8 mouse cellular contexts compared by ENCODE assay signal in genomic region chr5:115534856-115535255, GRCm38 (mm10). TPM values are rescaled to one million over a fixed set of nuclear protein-coding genes. Genes with fewer than 3 reads are reported as not detected.
DNase-seq lines count a peak whose midpoint lies in the region; ATAC-seq and TF ChIP-seq lines count a peak whose summit lies in the region.

No protein-coding gene starts in this region.

- WGBS in intestine, postnatal 0 days = 22% methylated on average over 8 of the region's 8 CpGs

- H3K4me3 ChIP-seq in gastrocnemius, adult 2 months = peak overlapping the region; percentile 56
- H3K4me3 ChIP-seq in intestine, postnatal 0 days (ENCODE audit: low read depth, low read length) = no peak overlapping the region

- no peak for TF ChIP-seq CTCF in gastrocnemius, adult 2 months (IDR thresholded peaks at IDR 0.05)
- TF ChIP-seq CTCF in Patski (IDR thresholded peaks at IDR 0.05) = no peak
- no peak for TF ChIP-seq CTCF in intestine, postnatal 0 days (IDR thresholded peaks at IDR 0.05; ENCODE audit: low read depth)

- H3K9ac ChIP-seq in intestine, postnatal 0 days (ENCODE audit: low read depth, low read length) = peak overlapping the region; percentile 34; the same call in 1 of the 2 replicates

- peaks cover 64% of the 10 kb centered on the region for H3K4me1 ChIP-seq in intestine, postnatal 0 days (replicated peaks; ENCODE audit: control insufficient read depth, insufficient read depth, low read length)

- peak overlapping the region; percentile 94 for H3K27ac ChIP-seq in gastrocnemius, adult 2 months
- H3K27ac ChIP-seq in intestine, postnatal 0 days (ENCODE audit: low read depth, low read length) = peak overlapping the region; percentile 86

- intact Hi-C loops in gastrocnemius, adult 2 months (cut with DNase I) = no loop called here
- intact Hi-C loops in left cerebral cortex, postnatal 10 days (cut with DNase I) = no loop called here

- no peaks in the 10 kb centered on the region for H3K9me3 ChIP-seq in intestine, postnatal 0 days (ENCODE audit: control insufficient read depth)

- no peaks in the 10 kb centered on the region for H3K36me3 ChIP-seq in intestine, postnatal 0 days (ENCODE audit: control insufficient read depth, insufficient read depth)

- H3K4me2 ChIP-seq in intestine, postnatal 0 days (replicated peaks; ENCODE audit: low read depth) = peak overlapping the region; percentile 45

- in situ Hi-C loops in Patski (cut with MboI; ENCODE audit: low pct_unique_long_range_greater_than_20kb) = loop anchor here (5.0 kb wide), 1 partner anchor 33 kb away; no protein-coding TSS in a partner anchor

- no peaks in the 10 kb centered on the region for H3K27me3 ChIP-seq in Patski
- no peaks in the 10 kb centered on the region for H3K27me3 ChIP-seq in intestine, postnatal 0 days (replicated peaks; ENCODE audit: control insufficient read depth, insufficient read depth, low read length)

- ATAC-seq in Patski = peak; percentile 49
- no peak for ATAC-seq in intestine, postnatal 0 days

- peak; percentile 69 for DNase-seq in gastrocnemius, adult 2 months
- DNase-seq in gastrocnemius, postnatal 25 days = no peak
- DNase-seq in Patski (ENCODE audit: low read depth, low spot score) = no peak
- peak; percentile 55 for DNase-seq in lung, postnatal 25 days (ENCODE audit: low spot score)
- DNase-seq in right cerebral cortex, postnatal 4 days = no peak
- no peak for DNase-seq in left cerebral cortex, adult 9 months (ENCODE audit: low spot score in 2 of 2)
- no peak for DNase-seq in left cerebral cortex, postnatal 10 days (ENCODE audit: extremely low spot score in 1 of 2, low spot score in 2 of 2)

- CTCF ChIA-PET in Patski (lab: Charles Lee) = interaction anchor here (0.8 to 11.0 kb wide), 2 partner anchors 8 to 29 kb away, joined by 3 to 160 read pairs; partner anchors contain the start of gene Pxn

- POLR2A ChIA-PET in Patski (lab: Charles Lee) = interaction anchor here (1.1 to 2.8 kb wide), 4 partner anchors 13 to 30 kb away, joined by 3 to 19 read pairs (median 4); no protein-coding TSS in a partner anchor

RNA-seq across cellular contexts. Expression of gene Rplp0, which starts 24.4 kb away (rescaled TPM):
- 100 to 1,000 TPM; 567 to 689 TPM for total RNA-seq in gastrocnemius, adult 2 months (2021)
- 100 to 1,000 TPM; 558 to 572 TPM for total RNA-seq in gastrocnemius, postnatal 25 days (2021)
- 1,079 TPM for polyA plus RNA-seq in Patski (2021)
- polyA plus RNA-seq in intestine, postnatal 0 days (2015; fragmentation: Nextera tagmentation; extraction: Ambion mirVana) = 832 and 868 TPM in 2 replicates
- total RNA-seq in left cerebral cortex, postnatal 10 days (2021) = 100 to 1,000 TPM; 400 to 410 TPM

RNA-seq across cellular contexts. Expression of gene Pxn, which starts 28.4 kb away (rescaled TPM):
- 10 to 100 TPM; 79.2 to 95.2 TPM for total RNA-seq in gastrocnemius, adult 2 months (2021)
- total RNA-seq in gastrocnemius, postnatal 25 days (2021) = 10 to 100 TPM; 70.0 to 78.1 TPM
- polyA plus RNA-seq in Patski (2021) = 136 TPM
- 65.1 and 71.1 TPM in 2 replicates for polyA plus RNA-seq in intestine, postnatal 0 days (2015; fragmentation: Nextera tagmentation; extraction: Ambion mirVana)
- total RNA-seq in left cerebral cortex, postnatal 10 days (2021) = 10 to 100 TPM; 18.8 to 20.8 TPM

RNA-seq across cellular contexts. Expression of gene Gcn1l1, which starts 30.2 kb away (rescaled TPM):
- 10 to 100 TPM; 31.3 to 31.9 TPM for total RNA-seq in gastrocnemius, adult 2 months (2021)
- 10 to 100 TPM; 26.1 to 30.7 TPM for total RNA-seq in gastrocnemius, postnatal 25 days (2021)
- polyA plus RNA-seq in Patski (2021) = 97.6 TPM
- 9.3 and 9.6 TPM in 2 replicates for polyA plus RNA-seq in intestine, postnatal 0 days (2015; fragmentation: Nextera tagmentation; extraction: Ambion mirVana)
- 10 to 100 TPM; 71.3 to 75.0 TPM for total RNA-seq in left cerebral cortex, postnatal 10 days (2021)

RNA-seq across cellular contexts. Expression of gene Sirt4, which starts 50.3 kb away (rescaled TPM):
- 10 to 100 TPM; 10.9 to 17.3 TPM for total RNA-seq in gastrocnemius, adult 2 months (2021)
- 10 to 100 TPM; 13.8 to 14.1 TPM for total RNA-seq in gastrocnemius, postnatal 25 days (2021)
- polyA plus RNA-seq in Patski (2021) = 34.6 TPM
- 5.0 and 6.4 TPM in 2 replicates for polyA plus RNA-seq in intestine, postnatal 0 days (2015; fragmentation: Nextera tagmentation; extraction: Ambion mirVana)
- 10 to 100 TPM; 26.8 to 31.2 TPM for total RNA-seq in left cerebral cortex, postnatal 10 days (2021)

Comparison
In these comparisons a context has a peak if more than half of its experiments do, and no peak if none do; other contexts are left out.
1. DNase-seq: peak in gastrocnemius, adult 2 months (single experiment) and lung, postnatal 25 days (single experiment); none in gastrocnemius, postnatal 25 days (single experiment), Patski (single experiment), right cerebral cortex, postnatal 4 days (single experiment), left cerebral cortex, adult 9 months (0 of 2) and left cerebral cortex, postnatal 10 days (0 of 2).